Mouse (Mus musculus): Measurements from ENCODE around the gene Vmn1r167.
"Not testable (repeated sequence)": the region's sequence is repeated elsewhere in the genome, so short reads cannot be mapped to it uniquely, and the experiment has no call there.

The Vmn1r167 gene

GRCm38 (mm10) chr7:23507106-23507505, at the start of gene Vmn1r167:
Gene Vmn1r167 (minus strand): TSS chr7:23507206.
- DNase-seq: not testable (repeated sequence)

- DNase-seq: not testable (repeated sequence)
Measured at GRCm38 (mm10) chr7:23539432-23539831, 32.4 kb upstream of the Vmn1r167 start, which contains the start of gene Vmn1r168. Gene Vmn1r168 (plus strand): TSS chr7:23539732.

GRCm38 (mm10) chr7:23472886-23473285, 34.1 kb downstream of the Vmn1r167 start:
- not testable (repeated sequence) for DNase-seq

GRCm38 (mm10) chr7:23470832-23471231, 36.2 kb downstream of the Vmn1r167 start:
- not testable (repeated sequence) for DNase-seq

GRCm38 (mm10) chr7:23470201-23470600, 36.8 kb downstream of the Vmn1r167 start:
- not testable (repeated sequence) for DNase-seq
